Mouse (Mus musculus) stomach, postnatal 0 days (tissue): Measurements from ENCODE around the gene Cadm2. TPM values are rescaled to one million over a fixed set of nuclear protein-coding genes. Genes with fewer than 3 reads are reported as not detected.
A peak's percentile ranks its signal among the peaks of the same experiment; 100 is the strongest.

Experiments
- ATAC-seq: fragments of 200-750 bp; cut with Nextera tagmentation; 2 replicates; pipeline ENCODE4 v1.8.0; 2017; ENCODE audit not compliant: low FRiP score, low TSS enrichment
- DNase-seq: peaks from one replicate; pipeline ENCODE4 v3.0.0-alpha.2; 2016; ENCODE audit warnings: low spot score
- H3K27ac ChIP-seq: fragments of 300-500 bp; sonication (generic); replicated peaks from 2 replicates; pipeline ENCODE4 v1.5.1; 2014; ENCODE audit warnings: mild to moderate bottlenecking, control low read depth
- H3K27me3 ChIP-seq: fragments of 300-500 bp; sonication (generic); 2 replicates; pipeline ENCODE4 v1.6.1; 2014; ENCODE audit warnings: low read length; ENCODE audit not compliant: control insufficient read depth, insufficient read depth
- H3K36me3 ChIP-seq: fragments of 300-500 bp; sonication (generic); 2 replicates; pipeline ENCODE4 v1.6.1; 2014; ENCODE audit warnings: low read length, mixed read lengths; ENCODE audit not compliant: control insufficient read depth, insufficient read depth
- H3K4me1 ChIP-seq: fragments of 300-500 bp; sonication (generic); replicated peaks from 2 replicates; pipeline ENCODE4 v1.6.1; 2014; ENCODE audit warnings: antibody characterized with exemption; ENCODE audit not compliant: control insufficient read depth, insufficient read depth
- H3K4me2 ChIP-seq: fragments of 300-500 bp; sonication (generic); replicated peaks from 2 replicates; pipeline ENCODE4 v1.6.1; 2014; ENCODE audit warnings: low read depth, mild to moderate bottlenecking, control low read depth, moderate library complexity
- H3K4me3 ChIP-seq: fragments of 300-500 bp; sonication (generic); 2 replicates; pipeline ENCODE4 v1.5.1; 2014; ENCODE audit warnings: low read depth, low read length, control low read depth
- H3K9ac ChIP-seq: fragments of 300-500 bp; sonication (generic); 2 replicates; pipeline ENCODE4 v1.6.1; 2014; ENCODE audit warnings: mild to moderate bottlenecking, low read length, control low read depth, mixed read lengths
- H3K9me3 ChIP-seq: fragments of 300-500 bp; sonication (generic); 2 replicates; pipeline ENCODE4 v1.6.1; 2016; ENCODE audit warnings: low read length; ENCODE audit not compliant: control insufficient read depth
- CTCF ChIP-seq: IDR thresholded peaks from 2 replicates; pipeline ENCODE4 v1.5.1; 2016; ENCODE audit warnings: antibody characterized with exemption, low read depth, mild to moderate bottlenecking, moderate library complexity
- EP300 ChIP-seq: optimal IDR thresholded peaks from 2 replicates; pipeline ENCODE3; 2016; ENCODE audit warnings: antibody characterized with exemption
- WGBS: fragments of 180-500 bp; shearing (Covaris S2); extraction: QIAGEN DNeasy Blood & Tissue Kit; methylation state at CpG from one replicate; pipeline ENCODE4 v1.1.7; 2014; 5-methylcytosine and 5-hydroxymethylcytosine counted together
- polyA plus RNA-seq: library from polyadenylated mRNA; unstranded; fragments of >200 nt; fragmentation: Nextera tagmentation; extraction: Ambion mirVana; gene quantifications from 2 replicates; pipeline ENCODE4 v1.2.1, GENCODE M21; 2015

Cadm2 gene
- polyA plus RNA-seq, 1 experiment from 2014 or later, result 0.29 TPM

GRCm38 (mm10) chr16:67121781-67122180, 498.9 kb downstream of the Cadm2 start:
- TF ChIP-seq EP300 (no peak), CTCF (no peak)
- ATAC-seq (no peak), DNase-seq (no peak)
- 72% methylated on average over 3 of the region's 3 CpGs for WGBS
- Histone ChIP-seq H3K4me1 (no peaks in the 10 kb centered on the region), H3K9me3 (no peaks in the 10 kb centered on the region), H3K4me2 (no peak overlapping the region), H3K36me3 (no peaks in the 10 kb centered on the region), H3K27ac (no peak overlapping the region), H3K27me3 (no peaks in the 10 kb centered on the region), H3K9ac (no peak overlapping the region), H3K4me3 (no peak overlapping the region)

DNA sequence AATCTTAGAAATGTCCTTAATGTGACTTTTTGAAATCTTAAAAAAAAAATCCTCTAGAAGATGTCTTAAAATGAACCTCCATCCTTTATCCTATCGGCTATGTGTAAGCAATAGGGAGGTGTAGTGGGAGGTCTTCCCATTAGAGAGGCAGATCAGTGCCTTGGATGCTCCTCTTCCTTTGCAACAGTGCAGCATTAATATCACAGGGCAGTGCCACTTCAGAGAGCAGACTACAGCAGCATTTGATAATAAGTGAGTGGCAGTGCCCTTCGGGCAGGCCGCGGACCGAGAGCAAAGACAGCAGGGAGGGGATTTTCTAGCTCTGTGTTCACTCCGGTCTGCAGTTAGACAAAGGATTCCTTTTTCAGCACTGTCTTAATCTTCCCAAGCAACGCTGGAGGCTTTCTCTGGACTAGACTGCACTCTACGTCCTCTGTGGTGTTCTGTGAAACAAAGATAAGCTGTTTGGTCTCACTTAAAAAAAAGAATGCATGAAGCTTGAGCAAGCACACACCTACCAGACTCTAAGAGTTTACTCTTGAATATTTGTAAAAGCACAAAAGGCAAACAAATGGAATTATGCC, 514.1 kb downstream of the Cadm2 start:
- Histone ChIP-seq H3K9ac (no peak overlapping the region), H3K27me3 (no peaks in the 10 kb centered on the region), H3K9me3 (no peaks in the 10 kb centered on the region), H3K27ac (no peak overlapping the region), H3K36me3 (no peaks in the 10 kb centered on the region), H3K4me3 (no peak overlapping the region), H3K4me2 (no peak overlapping the region), H3K4me1 (no peaks in the 10 kb centered on the region)
- ATAC-seq (no peak), DNase-seq (no peak)
- no peak for TF ChIP-seq EP300
- TF ChIP-seq CTCF, result no peak
- WGBS, result 56% methylated on average over 8 of the region's 8 CpGs

GRCm38 (mm10) chr16:67096706-67097105, 524.0 kb downstream of the Cadm2 start:
- WGBS, result 58% methylated on average over 6 of the region's 6 CpGs
- DNase-seq (no peak), ATAC-seq (no peak)
- H3K4me2 ChIP-seq, result no peak overlapping the region
- no peak overlapping the region for H3K27ac ChIP-seq
- no peaks in the 10 kb centered on the region for H3K4me1 ChIP-seq
- no peaks in the 10 kb centered on the region for H3K27me3 ChIP-seq
- H3K4me3 ChIP-seq, result no peak overlapping the region
- no peaks in the 10 kb centered on the region for H3K9me3 ChIP-seq
- no peak for TF ChIP-seq CTCF
- no peak for TF ChIP-seq EP300
- no peak overlapping the region for H3K9ac ChIP-seq
- no peaks in the 10 kb centered on the region for H3K36me3 ChIP-seq

DNA sequence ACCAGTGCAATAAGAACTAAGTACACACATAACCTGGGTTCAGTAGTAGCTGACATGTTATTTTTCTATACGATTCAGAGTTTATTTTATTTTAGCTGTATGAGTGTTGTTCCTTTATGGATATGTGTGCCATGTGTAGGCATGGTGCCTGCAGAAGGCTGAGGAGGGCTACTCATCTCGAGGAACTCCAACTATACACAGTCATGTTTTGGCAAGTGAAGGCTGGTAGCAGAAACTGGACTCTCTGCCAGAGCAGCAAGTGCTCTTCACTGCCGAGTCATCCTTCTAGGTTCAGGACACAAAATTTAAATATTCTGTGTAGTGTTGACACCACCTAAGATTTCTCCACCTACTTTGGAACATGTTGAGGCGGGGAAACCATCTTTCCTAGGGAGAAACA, 524.8 kb downstream of the Cadm2 start:
- TF ChIP-seq CTCF (no peak), EP300 (no peak)
- DNase-seq (no peak), ATAC-seq (no peak)
- H3K4me3 ChIP-seq, result no peak overlapping the region
- no peaks in the 10 kb centered on the region for H3K4me1 ChIP-seq
- 69% methylated on average over 4 of the region's 4 CpGs for WGBS
- H3K9me3 ChIP-seq, result no peaks in the 10 kb centered on the region
- no peak overlapping the region for H3K27ac ChIP-seq
- no peak overlapping the region for H3K4me2 ChIP-seq
- H3K27me3 ChIP-seq, result no peaks in the 10 kb centered on the region
- H3K36me3 ChIP-seq, result no peaks in the 10 kb centered on the region
- no peak overlapping the region for H3K9ac ChIP-seq

- ATAC-seq (no peak), DNase-seq (no peak)
- Histone ChIP-seq H3K4me1 (no peaks in the 10 kb centered on the region), H3K27me3 (no peaks in the 10 kb centered on the region), H3K9me3 (no peaks in the 10 kb centered on the region), H3K27ac (no peak overlapping the region), H3K4me2 (no peak overlapping the region), H3K36me3 (no peaks in the 10 kb centered on the region), H3K4me3 (no peak overlapping the region), H3K9ac (no peak overlapping the region)
- 59% methylated on average over 3 of the region's 3 CpGs for WGBS
- TF ChIP-seq CTCF (peak; percentile 77), EP300 (no peak)
These were observed 531.0 kb downstream of the Cadm2 start for GRCm38 (mm10) chr16:67089747-67090146.

DNA sequence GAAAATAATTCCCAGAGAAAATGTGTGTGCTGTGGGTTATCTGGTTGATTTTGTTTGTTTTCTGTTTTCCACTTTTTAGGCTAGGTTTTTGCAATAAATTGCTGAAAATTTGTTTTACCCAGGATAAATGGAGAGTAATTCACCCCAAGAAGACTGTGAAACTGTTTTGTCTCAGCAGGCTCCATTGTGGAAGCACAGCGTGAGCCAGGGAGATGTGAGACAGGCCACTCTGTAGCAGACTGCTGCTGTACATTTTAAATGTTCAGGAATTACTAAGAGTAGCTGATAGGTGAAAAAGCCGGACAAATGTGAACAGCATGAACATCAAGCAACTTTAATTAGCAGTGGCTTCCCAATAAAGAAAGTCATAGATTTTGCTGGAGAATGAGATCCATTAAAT, 541.4 kb downstream of the Cadm2 start:
- no peaks in the 10 kb centered on the region for H3K27me3 ChIP-seq
- H3K4me2 ChIP-seq, result no peak overlapping the region
- no peak overlapping the region for H3K4me3 ChIP-seq
- DNase-seq, result no peak
- H3K36me3 ChIP-seq, result no peaks in the 10 kb centered on the region
- 85% methylated on average over 2 of the region's 2 CpGs for WGBS
- no peaks in the 10 kb centered on the region for H3K4me1 ChIP-seq
- TF ChIP-seq CTCF, result no peak
- TF ChIP-seq EP300, result no peak
- H3K9ac ChIP-seq, result no peak overlapping the region
- no peak overlapping the region for H3K27ac ChIP-seq
- H3K9me3 ChIP-seq, result no peaks in the 10 kb centered on the region
- no peak for ATAC-seq
